Mouse (Mus musculus) monocyte, adult 5-6 weeks (primary cell): ENCODE measurements around the gene Aebp1. TPM values are rescaled to one million over a fixed set of nuclear protein-coding genes. Genes with fewer than 3 reads are reported as not detected.
A peak's percentile ranks its signal among the peaks of the same experiment; 100 is the strongest.

Source experiments
- ATAC-seq: fragments of 153-309, 156-312 bp; replicated peaks from 2 replicates; pipeline ENCODE4 v1.8.0; 2017; ENCODE audit warnings: mild to moderate bottlenecking; ENCODE audit not compliant: low TSS enrichment, insufficient number of reproducible peaks, severe bottlenecking, poor library complexity, low FRiP score
- total RNA-seq: library from RNA; stranded (forward); fragments of 200-1000, 200-491, 200-594 nt; gene quantifications from 3 replicates; pipeline ENCODE4 v1.2.3, GENCODE M21; 2017

Aebp1 gene
- total RNA-seq: not detected in 3 replicates

DNA sequence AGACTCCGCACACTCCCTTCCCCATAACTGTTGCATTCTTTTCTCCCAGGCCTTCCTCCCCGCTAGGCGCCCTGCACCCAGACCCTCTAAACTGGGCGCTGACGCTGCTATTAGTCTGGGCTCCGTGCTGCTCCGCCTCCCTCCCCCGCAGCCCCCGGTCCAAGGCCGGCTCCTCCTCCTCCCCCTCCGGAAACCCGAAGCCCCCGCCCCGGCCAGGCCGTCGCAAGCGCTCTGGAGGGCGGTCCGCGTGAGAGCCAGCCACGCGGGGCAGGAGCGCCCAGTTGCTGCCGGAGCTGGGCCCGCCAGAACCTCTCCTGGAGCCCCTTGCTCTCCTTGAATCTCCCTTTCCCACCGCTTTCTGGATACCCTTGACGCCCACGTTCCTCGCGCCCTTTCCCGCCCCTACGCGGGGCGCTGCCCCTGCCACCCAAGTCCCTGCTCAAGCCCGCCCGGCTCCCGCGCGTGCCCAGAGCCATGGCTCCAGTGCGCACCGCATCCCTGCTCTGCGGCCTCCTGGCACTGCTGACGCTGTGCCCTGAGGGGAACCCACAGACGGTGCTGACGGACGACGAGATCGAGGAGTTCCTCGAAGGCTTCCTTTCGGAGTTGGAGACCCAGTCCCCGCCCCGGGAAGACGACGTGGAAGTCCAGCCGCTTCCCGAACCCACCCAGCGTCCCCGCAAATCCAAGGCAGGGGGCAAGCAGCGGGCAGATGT, at the start of gene Aebp1:
Gene Aebp1 (plus strand): TSS at position 270 of the 716 bp plus-strand sequence.
- no peak for ATAC-seq

DNA sequence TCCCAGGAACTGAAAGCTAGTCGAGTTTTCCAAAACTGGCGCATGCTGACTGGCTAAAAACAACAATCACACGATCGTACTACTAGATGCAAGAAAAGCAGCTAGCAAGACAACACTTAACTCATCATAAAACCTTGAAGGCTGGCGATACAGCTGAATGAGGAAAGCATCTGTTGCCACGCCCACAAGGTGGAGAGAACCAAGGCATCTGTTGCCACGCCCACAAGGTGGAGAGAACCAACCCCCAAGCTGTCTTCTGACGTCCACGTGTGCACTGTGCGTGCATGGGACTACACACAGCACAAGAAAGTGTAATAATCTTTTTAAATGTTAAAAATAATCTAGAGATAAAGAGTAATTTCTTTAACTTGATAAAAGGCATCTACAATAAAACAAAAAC, 48.4 kb upstream of the Aebp1 start:
- no peak for ATAC-seq

DNA sequence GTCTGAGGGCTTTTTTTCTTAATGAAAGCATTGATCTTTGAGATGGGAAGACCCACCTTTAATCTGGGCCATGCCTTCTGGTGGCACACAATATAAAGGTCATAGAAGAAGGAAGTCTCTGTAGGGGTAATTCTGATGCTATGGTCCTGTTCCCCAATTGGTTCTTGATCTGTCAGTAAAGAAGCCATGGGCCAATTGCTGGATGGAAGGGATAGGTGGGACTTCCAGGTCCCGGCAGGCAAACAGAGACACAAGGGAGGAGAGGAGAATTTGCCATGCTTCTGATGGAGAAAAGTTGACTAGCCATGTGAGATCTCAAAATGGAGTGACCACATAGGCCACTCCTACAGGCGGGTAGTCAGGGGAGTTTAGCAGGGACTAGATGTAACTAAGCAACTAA, 42.5 kb upstream of the Aebp1 start:
- ATAC-seq: no peak

DNA sequence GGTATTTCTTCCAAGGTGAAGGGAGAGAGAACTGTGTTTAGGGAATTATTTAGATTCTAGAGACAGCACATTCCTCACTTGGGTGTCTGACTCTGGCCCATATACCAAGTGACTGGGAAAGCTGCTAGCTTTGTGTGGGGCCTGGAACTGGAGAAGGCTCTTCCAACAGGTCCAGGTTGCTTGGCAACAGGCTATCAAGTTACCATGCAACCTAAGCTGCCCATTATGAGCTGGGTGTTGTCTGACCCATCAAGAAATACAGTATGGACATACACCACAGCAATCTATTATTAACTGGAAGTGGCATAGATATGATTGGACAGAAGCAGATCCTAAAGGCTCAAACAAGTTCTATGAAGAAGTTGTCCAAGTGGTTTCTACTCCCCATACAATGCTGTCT, 36.3 kb upstream of the Aebp1 start:
- ATAC-seq: no peak

DNA sequence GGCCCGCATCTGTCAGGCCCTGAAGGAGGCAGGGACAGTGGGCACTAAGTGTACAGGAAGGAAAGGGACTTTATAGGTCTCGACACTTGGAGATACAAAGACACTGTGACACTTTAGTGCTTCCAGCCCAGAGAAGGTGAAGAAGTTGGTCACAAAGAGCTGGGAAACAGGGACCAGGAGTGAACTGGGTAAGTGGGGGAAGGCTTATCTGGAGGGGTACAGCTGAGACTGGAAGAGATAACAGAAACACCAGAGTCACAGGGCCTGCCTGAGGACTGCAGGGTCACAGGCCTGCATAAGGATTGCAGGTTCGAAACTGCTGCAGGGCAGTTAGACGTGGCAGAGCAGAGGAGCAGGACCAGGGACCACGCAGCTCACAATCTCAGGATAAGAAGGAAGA, 33.8 kb upstream of the Aebp1 start:
- ATAC-seq: no peak

DNA sequence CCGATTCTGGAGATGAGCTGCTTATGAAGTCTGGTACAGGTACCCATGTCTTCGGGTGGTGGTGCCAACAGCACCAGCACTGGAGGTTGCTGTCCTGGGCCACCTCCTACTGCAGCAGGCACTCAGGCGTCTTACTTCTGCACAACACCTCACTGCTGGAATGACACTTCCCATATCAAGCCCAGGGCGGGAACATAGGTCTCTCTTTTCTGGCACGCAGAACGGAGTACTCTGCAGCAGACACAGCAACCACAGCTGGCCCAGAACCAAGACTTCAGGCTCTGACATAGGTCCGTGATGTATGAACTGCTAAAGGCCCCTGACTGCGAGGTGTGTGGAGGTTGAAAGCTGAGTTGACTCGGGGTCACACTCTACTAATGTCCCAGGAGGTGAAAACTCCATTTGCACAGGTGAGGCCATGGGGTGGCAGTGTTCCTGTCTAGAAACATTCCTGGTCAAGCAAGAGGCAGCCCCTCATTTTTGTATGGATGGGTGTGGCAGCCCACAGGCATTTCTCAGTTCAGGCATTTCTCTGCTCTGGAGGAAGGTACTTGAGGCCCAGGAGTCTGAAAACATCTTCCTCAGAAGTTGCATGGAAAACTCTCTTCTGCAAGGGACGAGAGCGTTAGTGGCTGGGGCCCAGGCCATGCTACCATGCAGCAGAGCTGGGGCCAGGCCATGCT, 33.1 kb upstream of the Aebp1 start:
- ATAC-seq: no peak

DNA sequence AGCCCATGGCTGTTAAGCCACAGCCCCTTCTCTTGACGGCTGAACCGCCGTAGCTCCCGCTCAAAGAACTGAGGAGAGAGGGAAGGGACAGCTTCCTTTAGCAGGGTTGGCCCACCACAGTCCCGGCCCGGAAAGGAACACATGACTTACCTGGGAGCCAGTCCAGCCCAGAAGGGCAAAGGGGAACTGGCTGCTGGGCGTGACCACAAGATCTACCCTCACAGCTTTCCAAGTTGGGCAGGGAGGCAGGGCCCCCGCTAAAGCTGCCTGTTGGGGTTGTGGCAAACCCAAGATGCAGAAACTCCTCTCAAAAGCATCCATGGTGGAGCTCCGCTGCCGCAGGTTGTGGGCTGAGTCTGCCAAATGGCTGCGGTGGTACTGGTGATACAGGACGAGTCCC, 32.4 kb upstream of the Aebp1 start:
- no peak for ATAC-seq

DNA sequence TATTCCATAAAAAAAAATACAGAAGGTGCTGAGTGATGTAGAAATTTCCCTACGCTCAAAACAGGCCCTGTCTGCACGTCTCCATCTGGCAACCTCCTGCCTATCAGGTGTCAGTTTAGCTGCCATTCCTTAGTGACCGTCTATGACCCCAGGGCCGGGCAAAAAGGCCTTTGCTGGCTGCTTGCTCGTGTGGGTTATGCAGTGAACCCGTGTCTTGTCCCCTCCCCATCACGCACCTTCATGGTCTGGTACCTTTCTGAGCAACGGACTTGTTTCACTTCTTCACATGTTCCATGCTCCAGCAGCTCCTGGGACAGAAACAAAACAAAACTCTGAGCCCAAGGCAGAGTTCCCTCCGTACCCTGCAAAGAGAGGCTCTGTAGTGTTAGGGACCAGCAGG, 27.2 kb upstream of the Aebp1 start:
- no peak for ATAC-seq

DNA sequence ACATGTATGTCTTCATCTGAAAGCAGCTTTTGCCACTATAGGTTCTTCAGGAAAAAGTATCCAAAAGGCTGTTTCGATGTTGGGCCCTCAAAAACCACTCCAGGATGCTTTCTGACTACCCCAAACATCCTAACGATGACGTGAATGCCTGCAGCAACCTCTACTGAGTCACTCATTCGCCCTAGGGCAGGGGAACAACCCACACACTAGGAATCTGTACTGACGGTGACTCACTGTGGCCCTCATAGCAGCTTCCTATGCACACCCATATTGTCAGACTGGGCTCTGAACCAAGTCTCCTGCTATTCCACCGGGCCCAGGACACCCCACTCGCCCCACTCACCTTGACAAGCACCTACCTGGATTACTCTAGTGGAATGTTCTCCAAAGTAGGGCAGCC, 26.7 kb upstream of the Aebp1 start:
- ATAC-seq: no peak

DNA sequence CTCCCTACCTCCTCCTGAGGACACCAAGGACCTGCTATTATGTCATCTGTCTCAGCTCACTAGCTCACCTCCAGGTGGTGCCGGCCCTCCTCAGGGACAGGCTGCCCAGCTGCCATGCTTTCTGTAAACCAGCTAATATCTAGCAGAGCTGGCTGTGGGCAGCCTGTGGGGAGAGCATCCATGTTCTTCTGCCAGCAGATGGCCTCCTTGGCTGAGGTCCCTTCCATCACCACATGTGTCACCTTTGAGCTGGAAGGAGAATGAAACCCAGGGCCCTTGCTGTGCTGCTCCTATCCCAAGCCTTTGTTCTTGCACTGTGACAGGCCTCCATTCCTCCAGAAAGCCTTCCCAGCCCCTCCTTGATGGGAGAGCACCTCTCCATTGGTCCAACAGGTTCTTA, 25.6 kb upstream of the Aebp1 start:
- no peak for ATAC-seq

DNA sequence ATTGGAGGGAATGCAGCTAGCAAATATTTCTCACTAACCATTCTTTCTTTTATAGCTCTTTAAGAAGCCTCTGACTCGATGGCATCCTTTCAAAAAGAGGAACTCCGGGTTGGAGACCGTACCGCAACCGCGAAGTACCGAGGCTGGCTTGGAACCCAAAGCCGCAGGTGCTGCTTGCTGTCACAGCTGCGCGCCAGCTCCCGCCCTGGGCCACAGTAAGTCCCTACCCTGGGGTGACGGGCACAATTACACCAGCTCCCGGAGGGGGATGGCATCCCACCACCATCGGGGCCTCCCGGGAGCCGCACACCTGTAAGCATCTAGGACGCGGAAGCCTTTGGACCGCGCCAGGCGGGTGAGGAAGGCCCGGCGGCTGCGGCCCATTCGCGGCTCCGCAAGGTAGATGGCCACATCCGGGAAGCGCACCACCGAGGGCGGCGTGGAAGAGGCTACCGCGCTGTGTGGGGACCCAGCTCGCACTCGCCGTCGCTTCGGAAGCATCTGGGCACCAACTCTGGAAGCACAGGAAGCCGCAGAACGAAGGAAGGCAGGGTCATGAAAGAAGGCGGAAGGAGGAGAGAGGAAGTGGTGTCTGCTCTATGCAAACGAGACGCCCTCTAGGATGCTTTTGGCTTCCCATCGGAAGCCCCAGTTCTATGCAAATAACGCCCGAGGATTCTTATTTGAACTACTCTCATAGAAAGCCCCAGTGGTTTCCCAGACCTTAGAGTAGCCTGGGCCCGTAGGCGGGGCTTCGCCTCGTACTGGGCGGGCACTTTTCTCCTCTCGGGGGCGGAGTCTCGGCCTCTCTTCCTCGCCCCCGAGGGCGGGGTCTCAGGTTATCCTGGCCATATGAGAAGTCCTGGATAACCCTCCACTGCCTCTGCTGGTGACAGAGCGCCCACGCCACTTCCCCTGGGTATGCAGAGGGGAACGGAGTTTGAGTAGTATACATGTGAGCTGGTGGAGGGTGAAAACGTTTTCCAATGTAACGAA, 24.2 kb upstream of the Aebp1 start, which contains the start of gene Polm:
Gene Polm (minus strand): TSS at position 766 of the 996 bp plus-strand sequence.
- ATAC-seq: peak; percentile 80

DNA sequence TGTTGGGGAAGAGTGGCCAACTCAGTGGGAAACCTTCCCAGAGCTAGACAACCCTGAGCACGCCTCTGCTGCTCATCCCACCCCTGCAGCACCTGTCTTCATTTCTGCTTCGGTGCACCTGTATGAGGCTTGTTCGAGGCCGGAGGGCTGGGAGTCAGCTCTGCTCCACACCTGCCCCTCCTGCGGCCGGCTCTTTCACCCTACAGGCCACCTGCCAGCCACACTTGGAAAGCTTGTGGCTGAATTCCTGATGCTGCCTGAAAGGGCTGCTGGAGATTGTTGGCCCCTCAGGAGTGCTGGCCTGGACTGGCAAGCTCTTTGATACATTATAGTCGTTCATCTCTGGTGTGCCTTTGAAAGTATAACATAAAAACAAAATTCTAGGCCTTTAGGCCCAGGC, 21.4 kb upstream of the Aebp1 start:
- ATAC-seq: no peak

DNA sequence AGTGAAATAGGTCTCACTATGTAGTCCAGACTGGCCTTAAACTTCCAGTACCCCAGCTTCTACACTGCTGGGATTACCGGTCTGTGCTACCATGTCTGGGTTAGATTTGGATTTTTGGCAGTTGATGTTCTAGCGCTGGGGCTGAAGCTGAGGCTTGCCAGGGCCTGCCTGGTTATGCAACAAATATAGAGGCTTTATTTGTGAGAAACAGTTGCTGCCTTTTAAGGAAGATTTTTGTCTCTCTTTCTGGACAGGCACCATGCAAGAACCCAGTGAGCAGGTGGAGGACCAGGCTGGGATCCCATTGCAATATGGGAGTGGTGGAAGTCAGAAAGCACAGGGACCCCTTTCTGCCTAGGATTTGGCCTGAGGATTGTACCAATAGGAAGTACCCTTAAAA, 20.0 kb upstream of the Aebp1 start:
- ATAC-seq: no peak

DNA sequence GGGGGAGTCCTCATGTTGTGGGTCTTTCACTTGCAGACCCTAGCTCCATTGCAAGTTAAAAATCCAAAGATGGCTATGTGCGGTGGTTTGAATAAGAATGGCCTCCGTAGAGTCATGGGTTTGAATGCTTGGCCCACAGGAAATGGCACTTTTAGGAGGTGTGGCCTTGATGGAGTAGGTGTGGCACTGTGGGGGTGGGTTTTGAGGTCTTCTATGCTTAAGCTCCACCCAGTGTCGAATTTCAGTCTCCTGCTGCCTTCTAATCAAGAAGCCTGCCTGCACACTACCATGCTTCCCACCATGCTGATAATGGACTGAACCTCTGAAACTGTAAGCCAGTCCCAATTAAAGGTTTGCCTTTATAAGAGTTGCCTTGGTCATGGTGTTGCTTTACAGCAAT, 18.6 kb upstream of the Aebp1 start:
- no peak for ATAC-seq

DNA sequence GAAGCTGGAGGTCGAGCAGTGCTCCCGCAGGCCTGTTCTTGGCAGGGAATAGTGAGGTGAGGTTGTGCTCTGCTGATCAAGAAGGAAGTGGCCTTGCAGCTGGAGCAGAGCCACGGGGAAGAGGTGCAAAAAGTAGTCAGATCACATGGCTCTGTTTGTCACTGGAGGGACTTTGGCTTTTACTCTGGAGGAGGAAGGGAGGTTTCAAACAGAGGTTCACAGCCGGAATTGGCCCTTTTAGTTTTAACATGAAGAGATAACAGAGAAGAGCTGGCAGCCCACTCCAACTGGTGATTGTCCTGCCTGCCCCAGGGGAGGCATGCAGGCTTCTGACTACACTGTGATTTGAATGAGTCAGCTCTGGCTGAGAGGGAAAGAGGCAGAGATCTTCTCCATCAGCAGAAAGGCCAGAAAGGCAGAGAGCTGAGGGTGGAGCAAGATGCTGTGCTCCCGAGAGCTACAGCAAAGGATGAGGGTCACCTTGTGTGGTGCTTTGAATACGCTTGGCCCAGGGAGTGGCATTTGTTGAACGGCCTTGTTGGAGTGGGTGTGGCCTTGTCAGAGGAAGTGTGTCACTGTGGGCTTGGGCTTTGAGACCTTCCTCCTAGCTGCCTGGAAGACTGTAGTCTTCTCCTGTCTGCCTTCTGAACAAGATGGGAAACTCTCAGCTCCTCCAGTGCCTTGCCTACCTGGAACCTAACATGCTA, 15.0 kb upstream of the Aebp1 start:
- ATAC-seq: no peak

DNA sequence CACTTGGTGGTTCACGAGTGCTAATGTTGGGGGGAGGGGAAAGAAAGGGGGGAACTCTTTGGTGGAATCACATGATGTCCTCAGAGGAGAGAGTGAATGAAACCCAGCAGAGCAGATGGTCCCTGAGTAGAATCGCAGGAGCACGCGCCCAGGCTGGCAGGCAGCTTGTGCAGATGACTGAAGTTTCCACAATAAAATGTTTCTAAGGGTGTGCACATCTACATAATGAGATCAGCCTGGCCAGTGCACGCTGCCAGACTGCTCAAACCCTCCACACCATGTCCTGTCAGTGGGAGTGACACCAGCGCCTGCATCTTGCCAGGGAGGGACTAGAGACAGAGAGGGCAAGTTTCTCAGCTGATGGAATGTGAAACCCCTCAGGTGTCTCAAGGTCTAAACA, 13.0 kb upstream of the Aebp1 start:
- ATAC-seq: no peak

DNA sequence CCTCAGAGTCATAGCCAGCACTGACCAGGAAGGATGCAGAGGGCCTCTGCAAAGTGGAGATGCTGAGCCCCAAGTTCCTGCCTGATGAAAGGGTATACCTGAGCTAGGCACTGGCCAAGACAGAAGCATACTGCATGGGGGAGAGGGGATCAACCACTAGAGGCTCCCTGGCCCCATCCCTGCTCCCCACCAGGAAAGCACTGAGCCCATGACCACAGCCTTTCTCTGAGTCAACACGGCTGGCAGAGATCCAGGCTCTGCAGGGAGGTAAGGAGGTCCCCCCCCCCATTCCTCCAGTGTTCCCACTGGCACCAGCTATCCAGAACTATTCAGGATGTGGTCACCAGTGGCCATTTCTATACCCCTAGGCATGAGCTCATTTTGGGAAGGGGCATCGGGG, 12.4 kb upstream of the Aebp1 start:
- no peak for ATAC-seq

DNA sequence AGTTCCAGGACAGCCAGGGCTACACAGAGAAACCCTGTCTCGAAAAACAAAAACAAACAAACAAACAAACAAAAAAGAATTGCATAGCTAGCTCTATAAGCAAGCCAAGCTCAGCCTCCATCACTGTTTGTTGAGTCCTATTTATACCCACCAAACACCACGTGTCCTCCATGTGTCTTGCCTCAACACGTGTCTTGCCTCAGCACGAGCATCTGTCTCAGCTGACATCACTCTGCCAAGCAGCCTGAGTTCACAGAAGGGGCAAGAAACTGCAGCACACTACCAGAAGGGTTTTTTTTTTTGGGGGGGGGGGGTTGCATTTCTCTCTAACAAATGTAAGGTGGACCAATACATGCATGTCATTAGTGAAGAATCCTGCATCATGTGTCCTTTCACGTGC, 11.3 kb upstream of the Aebp1 start:
- no peak for ATAC-seq
